Mouse (Mus musculus): ENCODE results near the gene Tmprss13. TPM values are rescaled to one million over a fixed set of nuclear protein-coding genes. Genes with fewer than 3 reads are reported as not detected.

The Tmprss13 gene
- 1.9 and 2.8 TPM in 2 replicates for polyA plus RNA-seq (2011; ENCODE audit: insufficient read depth, insufficient read length, low read depth, missing spikeins)

DNA sequence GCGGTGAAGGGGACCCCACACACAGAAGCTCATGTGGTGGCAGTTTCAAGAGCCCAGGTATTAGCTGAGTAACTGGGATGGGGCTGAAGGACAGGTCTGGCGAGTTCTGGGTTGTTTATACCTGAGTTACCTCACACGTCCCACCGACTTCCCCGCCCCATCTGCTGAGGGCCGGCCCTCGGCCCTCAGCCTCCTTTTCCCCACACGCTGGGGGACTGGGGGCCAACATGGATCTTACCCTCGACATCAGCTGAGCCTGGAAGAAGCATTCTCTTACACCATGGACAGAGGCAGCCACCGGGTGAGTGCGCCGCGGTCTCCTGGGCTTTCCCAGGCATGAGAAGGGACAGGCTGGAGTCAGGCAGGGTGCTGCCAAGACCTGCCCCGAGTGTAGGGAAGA, at the start of gene Tmprss13:
Tmprss13 (plus strand) TSS at position 246 of the 400 bp plus-strand sequence.
- Histone ChIP-seq H3K9ac (ENCODE audit: low read depth, poor library complexity, severe bottlenecking) (no peak within 1 kb of the TSS), H3K4me1 (ENCODE audit: control insufficient read depth, insufficient read depth, low read length) (no peaks in the 10 kb centered on the region)

GRCm38 (mm10) chr9:45272213-45272612, 46.7 kb upstream of the Tmprss13 start:
- Histone ChIP-seq H3K4me1 (ENCODE audit: control insufficient read depth, insufficient read depth, low read length) (no peaks in the 10 kb centered on the region), H3K4me3 (ENCODE audit: low read depth, low read length) (no peak overlapping the region), H3K36me3 (ENCODE audit: control insufficient read depth, insufficient read depth, low read length, poor library complexity, severe bottlenecking) (no peaks in the 10 kb centered on the region), H3K9me3 (replicated peaks; ENCODE audit: control insufficient read depth, insufficient read depth, low read length, poor library complexity, severe bottlenecking) (no peaks in the 10 kb centered on the region), H3K27me3 (ENCODE audit: control insufficient read depth, insufficient read depth, low read length, poor library complexity, severe bottlenecking) (no peaks in the 10 kb centered on the region), H3K27ac (ENCODE audit: insufficient read depth, low read length) (no peak overlapping the region), H3K9ac (ENCODE audit: low read depth, poor library complexity, severe bottlenecking) (no peak overlapping the region)
- TF ChIP-seq EP300 (IDR thresholded peaks at IDR 0.05; ENCODE audit: insufficient read depth, low read depth, low read length) = no peak
- TF ChIP-seq POLR2A (IDR thresholded peaks at IDR 0.05; ENCODE audit: insufficient read depth, low read length) = no peak
- no peak for TF ChIP-seq CTCF (IDR thresholded peaks at IDR 0.05; ENCODE audit: low read depth, low read length)

More for the DNA sequence above, at the start of gene Tmprss13:
- H3K36me3 ChIP-seq (ENCODE audit: control insufficient read depth, insufficient read depth, low read length, poor library complexity, severe bottlenecking) = no peaks in the 10 kb centered on the region
- H3K27ac ChIP-seq (ENCODE audit: insufficient read depth, low read length) = no peak within 1 kb of the TSS
- H3K9me3 ChIP-seq (replicated peaks; ENCODE audit: control insufficient read depth, insufficient read depth, low read length, poor library complexity, severe bottlenecking) = no peaks in the 10 kb centered on the region
- TF ChIP-seq POLR2A (IDR thresholded peaks at IDR 0.05; ENCODE audit: insufficient read depth, low read length) = no peak
- TF ChIP-seq EP300 (IDR thresholded peaks at IDR 0.05; ENCODE audit: insufficient read depth, low read depth, low read length) = no peak
- TF ChIP-seq CTCF (IDR thresholded peaks at IDR 0.05; ENCODE audit: low read depth, low read length) = no peak
- no peaks in the 10 kb centered on the region for H3K27me3 ChIP-seq (ENCODE audit: control insufficient read depth, insufficient read depth, low read length, poor library complexity, severe bottlenecking)
- no peak within 1 kb of the TSS for H3K4me3 ChIP-seq (ENCODE audit: low read depth, low read length)

- TF ChIP-seq POLR2A (IDR thresholded peaks at IDR 0.05; ENCODE audit: insufficient read depth, low read length) = no peak
- no peak for TF ChIP-seq EP300 (IDR thresholded peaks at IDR 0.05; ENCODE audit: insufficient read depth, low read depth, low read length)
- TF ChIP-seq CTCF (IDR thresholded peaks at IDR 0.05; ENCODE audit: low read depth, low read length) = no peak
- no peaks in the 10 kb centered on the region for H3K27me3 ChIP-seq (ENCODE audit: control insufficient read depth, insufficient read depth, low read length, poor library complexity, severe bottlenecking)
- H3K9me3 ChIP-seq (replicated peaks; ENCODE audit: control insufficient read depth, insufficient read depth, low read length, poor library complexity, severe bottlenecking) = no peaks in the 10 kb centered on the region
- no peaks in the 10 kb centered on the region for H3K4me1 ChIP-seq (ENCODE audit: control insufficient read depth, insufficient read depth, low read length)
- H3K9ac ChIP-seq (ENCODE audit: low read depth, poor library complexity, severe bottlenecking) = no peak overlapping the region
- H3K36me3 ChIP-seq (ENCODE audit: control insufficient read depth, insufficient read depth, low read length, poor library complexity, severe bottlenecking) = no peaks in the 10 kb centered on the region
- H3K4me3 ChIP-seq (ENCODE audit: low read depth, low read length) = no peak overlapping the region
- no peak overlapping the region for H3K27ac ChIP-seq (ENCODE audit: insufficient read depth, low read length)
Measured at GRCm38 (mm10) chr9:45274218-45274617, 44.7 kb upstream of the Tmprss13 start.

- Histone ChIP-seq H3K27me3 (ENCODE audit: control insufficient read depth, insufficient read depth, low read length, poor library complexity, severe bottlenecking) (no peaks in the 10 kb centered on the region), H3K4me1 (ENCODE audit: control insufficient read depth, insufficient read depth, low read length) (no peaks in the 10 kb centered on the region), H3K36me3 (ENCODE audit: control insufficient read depth, insufficient read depth, low read length, poor library complexity, severe bottlenecking) (no peaks in the 10 kb centered on the region), H3K27ac (ENCODE audit: insufficient read depth, low read length) (no peak overlapping the region), H3K9ac (ENCODE audit: low read depth, poor library complexity, severe bottlenecking) (no peak overlapping the region), H3K4me3 (ENCODE audit: low read depth, low read length) (no peak overlapping the region), H3K9me3 (replicated peaks; ENCODE audit: control insufficient read depth, insufficient read depth, low read length, poor library complexity, severe bottlenecking) (no peaks in the 10 kb centered on the region)
- no peak for TF ChIP-seq EP300 (IDR thresholded peaks at IDR 0.05; ENCODE audit: insufficient read depth, low read depth, low read length)
- TF ChIP-seq CTCF (IDR thresholded peaks at IDR 0.05; ENCODE audit: low read depth, low read length) = no peak
- TF ChIP-seq POLR2A (IDR thresholded peaks at IDR 0.05; ENCODE audit: insufficient read depth, low read length) = no peak
Measured at GRCm38 (mm10) chr9:45274635-45275034, 44.3 kb upstream of the Tmprss13 start.

DNA sequence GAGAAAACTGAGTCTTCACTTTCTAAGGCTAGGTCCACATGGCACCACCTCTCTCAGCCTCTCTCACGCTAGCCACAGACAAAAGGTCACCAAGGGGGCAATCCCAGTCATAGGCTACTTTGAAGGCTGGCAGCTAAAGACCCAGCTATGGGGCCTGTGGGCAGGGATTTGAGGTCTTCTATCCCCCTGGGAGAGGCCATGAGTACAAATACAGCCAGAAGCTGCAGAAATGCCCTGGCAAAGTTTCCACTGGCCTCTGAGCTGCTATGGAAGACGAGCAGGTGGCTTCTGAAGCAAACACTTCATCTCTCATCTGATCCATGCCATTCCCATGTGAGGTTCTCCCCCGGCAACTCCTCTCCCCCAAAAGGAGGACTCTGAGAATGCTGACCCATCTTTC, 38.8 kb upstream of the Tmprss13 start:
- no peak overlapping the region for H3K9ac ChIP-seq (ENCODE audit: low read depth, poor library complexity, severe bottlenecking)
- no peaks in the 10 kb centered on the region for H3K9me3 ChIP-seq (replicated peaks; ENCODE audit: control insufficient read depth, insufficient read depth, low read length, poor library complexity, severe bottlenecking)
- no peak overlapping the region for H3K27ac ChIP-seq (ENCODE audit: insufficient read depth, low read length)
- H3K36me3 ChIP-seq (ENCODE audit: control insufficient read depth, insufficient read depth, low read length, poor library complexity, severe bottlenecking) = no peaks in the 10 kb centered on the region
- TF ChIP-seq CTCF (IDR thresholded peaks at IDR 0.05; ENCODE audit: low read depth, low read length) = no peak
- TF ChIP-seq POLR2A (IDR thresholded peaks at IDR 0.05; ENCODE audit: insufficient read depth, low read length) = no peak
- TF ChIP-seq EP300 (IDR thresholded peaks at IDR 0.05; ENCODE audit: insufficient read depth, low read depth, low read length) = no peak
- no peaks in the 10 kb centered on the region for H3K27me3 ChIP-seq (ENCODE audit: control insufficient read depth, insufficient read depth, low read length, poor library complexity, severe bottlenecking)
- no peak overlapping the region for H3K4me3 ChIP-seq (ENCODE audit: low read depth, low read length)
- no peaks in the 10 kb centered on the region for H3K4me1 ChIP-seq (ENCODE audit: control insufficient read depth, insufficient read depth, low read length)

- no peak for TF ChIP-seq EP300 (IDR thresholded peaks at IDR 0.05; ENCODE audit: insufficient read depth, low read depth, low read length)
- TF ChIP-seq CTCF (IDR thresholded peaks at IDR 0.05; ENCODE audit: low read depth, low read length) = no peak
- TF ChIP-seq POLR2A (IDR thresholded peaks at IDR 0.05; ENCODE audit: insufficient read depth, low read length) = no peak
- Histone ChIP-seq H3K9ac (ENCODE audit: low read depth, poor library complexity, severe bottlenecking) (no peak overlapping the region), H3K4me3 (ENCODE audit: low read depth, low read length) (no peak overlapping the region), H3K36me3 (ENCODE audit: control insufficient read depth, insufficient read depth, low read length, poor library complexity, severe bottlenecking) (no peaks in the 10 kb centered on the region), H3K27ac (ENCODE audit: insufficient read depth, low read length) (no peak overlapping the region), H3K9me3 (replicated peaks; ENCODE audit: control insufficient read depth, insufficient read depth, low read length, poor library complexity, severe bottlenecking) (no peaks in the 10 kb centered on the region), H3K27me3 (ENCODE audit: control insufficient read depth, insufficient read depth, low read length, poor library complexity, severe bottlenecking) (no peaks in the 10 kb centered on the region), H3K4me1 (ENCODE audit: control insufficient read depth, insufficient read depth, low read length) (no peaks in the 10 kb centered on the region)
Measured at GRCm38 (mm10) chr9:45280891-45281290, 38.0 kb upstream of the Tmprss13 start.
